Mouse (Mus musculus) olfactory bulb, adult 2 months (tissue): ENCODE measurements at regions not wholly inside any gene's neighbourhood (a gene's known extent, or its start where the extent isn't known, plus 50 kb on each side); places are given as distances from the start of the nearest gene placed in this dataset.

Experiments used
- CTCF ChIP-seq: fragments of 200-500 bp; IDR thresholded peaks from 2 replicates; pipeline ENCODE4 v1.5.1; 2012; ENCODE audit warnings: low read depth, mild to moderate bottlenecking, low read length, moderate library complexity; ENCODE audit not compliant: insufficient read depth
- POLR2A ChIP-seq: fragments of 200-500 bp; IDR thresholded peaks from 2 replicates; pipeline ENCODE4 v1.6.1; 2012; ENCODE audit warnings: mild to moderate bottlenecking, low read depth, low read length, moderate library complexity; ENCODE audit not compliant: insufficient read depth

- TF ChIP-seq CTCF (no peak), POLR2A (no peak)
These were observed 169.9 kb downstream of the Zfp36l2 start for GRCm38 (mm10) chr17:84017891-84018290.
